ENCODE assay signal across 8 mouse cellular contexts in genomic region chr3:32817001-32817356, GRCm38 (mm10). TPM values are rescaled to one million over a fixed set of nuclear protein-coding genes. Genes with fewer than 3 reads are reported as not detected.
DNase-seq lines count a peak whose midpoint lies in the region; ATAC-seq and TF ChIP-seq lines count a peak whose summit lies in the region.

No protein-coding gene starts in this region.

- H3K4me3 ChIP-seq in heart, embryonic 11.5 days (ENCODE audit: low read depth, low read length) = peak overlapping the region; percentile 58
- peak overlapping the region; percentile 64 for H3K4me3 ChIP-seq in testis, adult 2 months (ENCODE audit: control insufficient read depth, low read depth, low read length)
- H3K4me3 ChIP-seq in liver, embryonic 12.5 days = peak overlapping the region; percentile 54

- no peaks in the 10 kb centered on the region for H3K36me3 ChIP-seq in heart, embryonic 11.5 days (ENCODE audit: control insufficient read depth, insufficient read depth, low read length)
- H3K36me3 ChIP-seq in testis, adult 2 months (ENCODE audit: control insufficient read depth, insufficient read depth, low read length) = no peaks in the 10 kb centered on the region
- H3K36me3 ChIP-seq in liver, embryonic 12.5 days = no peaks in the 10 kb centered on the region

- no peak for TF ChIP-seq CTCF in testis, adult 2 months (IDR thresholded peaks at IDR 0.05; ENCODE audit: control insufficient read depth, insufficient read depth, insufficient replicate concordance, low read depth, low read length)

- 0% methylated on average over 9 of the region's 9 CpGs for whole genome bisulfite sequencing in heart, embryonic 11.5 days (ENCODE audit: insufficient replicate concordance)
- 4% methylated on average over 9 of the region's 9 CpGs for WGBS in liver, embryonic 12.5 days (ENCODE audit: insufficient replicate concordance)

- TF ChIP-seq POLR2A in testis, adult 2 months (IDR thresholded peaks at IDR 0.05; ENCODE audit: control insufficient read depth, low read depth, low read length) = no peak

- no peak for DNase-seq in heart, postnatal 25 days (ENCODE audit: low spot score)
- no peak for DNase-seq in testis, postnatal 14 days (ENCODE audit: low spot score)
- no peak for DNase-seq in natural killer cell, adult 2 months (ENCODE audit: low spot score in 2 of 2)
- no peak for DNase-seq in thymus, postnatal 0 days (ENCODE audit: low spot score)
- no peak for DNase-seq in spleen, postnatal 4 days (ENCODE audit: low spot score in 2 of 2)

- H3K27ac ChIP-seq in heart, embryonic 11.5 days (ENCODE audit: low read depth, low read length) = peak overlapping the region; percentile 94
- H3K27ac ChIP-seq in testis, adult 2 months (ENCODE audit: control insufficient read depth, insufficient read depth, low read depth, low read length) = no peak overlapping the region
- H3K27ac ChIP-seq in liver, embryonic 12.5 days = no peak overlapping the region

- peak overlapping the region; percentile 69 for H3K4me2 ChIP-seq in heart, embryonic 11.5 days
- peak overlapping the region; percentile 63 for H3K4me2 ChIP-seq in liver, embryonic 12.5 days

- peak overlapping the region; percentile 93 for H3K9ac ChIP-seq in heart, embryonic 11.5 days (ENCODE audit: low read depth, low read length)
- H3K9ac ChIP-seq in liver, embryonic 12.5 days = no peak overlapping the region

- no peaks in the 10 kb centered on the region for H3K9me3 ChIP-seq in heart, embryonic 11.5 days (replicated peaks; ENCODE audit: control insufficient read depth, low read length)
- H3K9me3 ChIP-seq in liver, embryonic 12.5 days (replicated peaks) = no peaks in the 10 kb centered on the region

- peaks cover 16% of the 10 kb centered on the region for H3K4me1 ChIP-seq in heart, embryonic 11.5 days (ENCODE audit: control insufficient read depth, insufficient read depth, low read length)
- peaks cover 10% of the 10 kb centered on the region for H3K4me1 ChIP-seq in testis, adult 2 months (ENCODE audit: control insufficient read depth, insufficient read depth, low read length)
- no peaks in the 10 kb centered on the region for H3K4me1 ChIP-seq in liver, embryonic 12.5 days

- H3K27me3 ChIP-seq in heart, embryonic 11.5 days (ENCODE audit: control insufficient read depth, insufficient read depth, low read length) = no peaks in the 10 kb centered on the region
- no peaks in the 10 kb centered on the region for H3K27me3 ChIP-seq in testis, adult 2 months (ENCODE audit: control insufficient read depth, insufficient read depth, low read length)
- peaks cover 44% of the 10 kb centered on the region for H3K27me3 ChIP-seq in liver, embryonic 12.5 days (replicated peaks)

- peak; percentile 16; the same call in 1 of the 2 replicates for ATAC-seq in heart, embryonic 11.5 days (replicated peaks; ENCODE audit: insufficient number of reproducible peaks, low FRiP score, low TSS enrichment)
- ATAC-seq in liver, embryonic 12.5 days = no peak

- intact Hi-C loops in heart, postnatal 25 days (cut with DNase I) = loop anchor here (5.0 kb wide), 1 partner anchor 65 kb away; no protein-coding TSS in a partner anchor

RNA-seq across cellular contexts. Expression of gene Usp13, which starts 0.4 kb away (rescaled TPM):
- polyA plus RNA-seq in heart, embryonic 11.5 days (2014; fragmentation: Nextera tagmentation; extraction: Ambion mirVana) = 43.3 and 60.4 TPM in 2 replicates
- total RNA-seq in heart, postnatal 25 days (2021) = 100 to 1,000 TPM; 194 to 199 TPM
- polyA plus RNA-seq in testis, adult 2 months (2012; rRNA removed) = 0.11 and 0.14 TPM in 2 replicates
- polyA plus RNA-seq in liver, embryonic 12.5 days (2016; fragmentation: Nextera tagmentation; extraction: Ambion mirVana) = 0.66 and 0.74 TPM in 2 replicates
- 0.22 and 0.38 TPM in 2 replicates for polyA plus RNA-seq in thymus, postnatal 0 days (2015; fragmentation: Nextera tagmentation; extraction: Ambion mirVana)

Comparison
In these comparisons a context has a peak if more than half of its experiments do, and no peak if none do; other contexts are left out.
1. RNA of gene Usp13, which starts 0.4 kb away (polyA plus RNA-seq): 43.3 to 60.4 TPM in heart, embryonic 11.5 days; 0.66 to 0.74 TPM in liver, embryonic 12.5 days, 0.22 to 0.38 TPM in thymus, postnatal 0 days and 0.11 to 0.14 TPM in testis, adult 2 months; every median in the first group is over 10 times any median in the second.
2. Peak in every context shown above with its lines, with median percentiles within 50 percentile points of each other: H3K4me3 ChIP-seq.